Mouse (Mus musculus): ENCODE measurements at regions not wholly inside any gene's neighbourhood (a gene's known extent, or its start where the extent isn't known, plus 50 kb on each side); places are given as distances from the start of the nearest gene placed in this dataset.
A peak's percentile ranks its signal among the peaks of the same experiment; 100 is the strongest.

GRCm38 (mm10) chr3:60698189-60698588, 225.6 kb downstream of the Mbnl1 start:
- DNase-seq (ENCODE audit: extremely low read depth, low read depth): no peak

DNA sequence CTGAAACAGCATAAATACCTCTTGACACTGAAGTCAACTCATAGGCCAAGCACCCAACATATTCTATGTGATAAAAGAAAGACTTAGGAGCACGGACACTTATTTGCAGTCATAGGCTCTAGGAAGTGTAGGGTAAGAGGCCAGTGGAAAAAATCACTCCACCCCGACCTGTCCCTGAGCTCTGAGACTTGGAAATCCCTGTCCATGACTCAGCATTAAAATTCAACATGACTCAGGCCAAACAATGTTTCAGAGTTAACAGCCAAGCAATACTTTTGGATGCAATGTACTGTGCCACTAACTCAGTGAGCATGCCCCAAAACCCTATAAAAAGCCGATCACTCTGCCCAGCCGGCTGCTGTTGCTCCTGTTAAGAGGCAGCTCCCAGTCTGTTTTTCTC, 234.5 kb downstream of the Mbnl1 start:
- no peak for DNase-seq (ENCODE audit: extremely low read depth, low read depth)

DNA sequence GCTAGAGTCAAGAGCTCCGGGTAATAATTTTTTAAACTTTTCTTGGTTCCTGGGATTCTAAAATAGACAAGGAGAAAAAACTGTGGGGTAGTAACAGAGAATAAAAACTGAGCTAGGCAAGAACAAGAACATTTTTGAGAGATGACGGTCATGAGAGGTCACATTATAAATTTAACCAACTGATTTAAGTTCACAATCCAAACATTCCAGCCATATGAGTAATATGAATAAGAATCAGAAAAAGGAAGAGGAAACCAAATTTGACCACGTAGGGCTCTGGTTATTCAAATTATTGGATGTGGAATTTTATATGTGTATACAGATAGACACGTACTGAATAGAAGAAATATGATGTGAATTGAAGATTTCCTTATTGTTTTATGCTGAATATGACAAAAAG, 240.3 kb downstream of the Mbnl1 start:
- DNase-seq (ENCODE audit: extremely low read depth, low read depth): no peak

GRCm38 (mm10) chr3:60720322-60720721, 247.7 kb downstream of the Mbnl1 start:
- no peak for DNase-seq (ENCODE audit: extremely low read depth, low read depth)

DNA sequence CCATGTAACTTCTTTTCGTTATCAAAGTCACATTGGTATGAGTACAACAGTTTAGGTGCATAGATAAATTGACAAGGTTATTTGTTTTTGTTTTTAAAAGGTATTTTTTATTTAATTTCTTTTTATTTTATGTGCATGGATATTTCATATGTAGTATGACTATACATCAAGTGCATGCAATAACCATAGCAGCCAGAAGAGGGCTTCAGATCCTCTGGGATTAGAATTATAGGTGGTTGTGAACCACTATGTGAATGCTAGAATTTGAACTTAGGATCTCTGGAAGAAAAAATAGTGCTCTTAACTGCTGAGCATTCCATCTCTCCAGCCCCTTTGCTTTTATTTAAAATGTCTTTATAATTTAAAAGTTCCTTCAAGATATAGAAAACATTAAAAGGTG, 258.7 kb downstream of the Mbnl1 start:
- no peak for DNase-seq (ENCODE audit: extremely low read depth, low read depth)

DNA sequence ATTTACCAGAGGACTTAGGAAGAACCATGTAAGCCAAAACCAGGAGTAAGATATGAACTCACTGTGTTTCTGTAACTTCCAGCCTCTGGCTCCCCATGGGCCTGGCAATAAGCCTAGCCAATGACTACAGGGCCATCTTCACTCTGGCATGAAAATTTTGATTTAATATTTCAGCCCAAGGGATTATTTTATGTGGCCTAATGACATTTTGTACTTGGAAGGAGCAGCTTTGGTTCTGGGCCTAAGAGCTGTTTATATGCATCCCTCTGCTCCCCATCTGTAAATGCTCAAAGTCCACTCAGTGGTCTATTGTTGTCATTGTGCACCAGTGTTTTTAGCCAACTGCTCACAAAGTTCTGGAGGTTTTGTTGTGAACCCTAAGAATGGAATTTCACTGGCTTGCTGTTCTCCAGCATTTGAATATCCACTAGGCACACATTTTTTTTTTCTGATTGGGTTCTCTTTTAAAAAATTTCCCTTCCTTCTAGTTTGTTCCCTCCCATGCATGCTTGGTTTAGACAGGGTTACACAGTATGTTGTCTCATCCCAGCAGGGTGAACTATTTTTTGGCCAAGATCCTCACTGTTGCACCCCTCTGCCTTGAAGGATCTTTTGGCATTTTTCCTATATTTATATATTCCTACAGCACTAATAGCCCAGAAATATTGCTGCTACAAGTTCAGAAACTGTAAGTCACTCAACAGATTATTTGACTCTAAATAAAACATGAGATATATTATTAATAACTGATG, 261.9 kb upstream of the P2ry1 start:
- DNase-seq (ENCODE audit: extremely low read depth, low read depth): no peak

DNA sequence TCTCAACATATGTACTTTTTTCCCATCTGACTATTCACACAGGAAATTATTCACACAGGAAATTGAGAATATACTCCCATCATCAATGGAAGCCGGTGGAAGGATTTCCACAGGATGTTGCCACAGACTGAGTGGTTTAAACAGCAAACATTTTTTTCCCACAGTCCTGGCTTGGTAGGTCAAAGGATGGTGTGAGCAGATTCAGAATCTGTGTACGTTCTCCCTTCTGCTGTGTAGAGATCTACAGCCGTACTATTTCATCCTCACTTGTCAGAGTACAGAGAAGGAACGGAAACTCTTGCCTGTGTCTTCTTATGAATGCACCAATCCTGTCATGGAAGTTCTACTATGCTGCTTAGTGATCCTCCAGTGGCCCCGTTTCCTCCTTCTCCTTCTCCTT, 261.2 kb upstream of the P2ry1 start:
- no peak for DNase-seq (ENCODE audit: extremely low read depth, low read depth)

- DNase-seq (ENCODE audit: extremely low read depth, low read depth): no peak
These were observed 260.4 kb upstream of the P2ry1 start for GRCm38 (mm10) chr3:60742232-60742631.

GRCm38 (mm10) chr3:60745075-60745474, 257.5 kb upstream of the P2ry1 start:
- no peak for DNase-seq (ENCODE audit: extremely low read depth, low read depth)

- no peak for DNase-seq (ENCODE audit: extremely low read depth, low read depth)
These were observed 244.0 kb upstream of the P2ry1 start for GRCm38 (mm10) chr3:60758568-60758967.

DNA sequence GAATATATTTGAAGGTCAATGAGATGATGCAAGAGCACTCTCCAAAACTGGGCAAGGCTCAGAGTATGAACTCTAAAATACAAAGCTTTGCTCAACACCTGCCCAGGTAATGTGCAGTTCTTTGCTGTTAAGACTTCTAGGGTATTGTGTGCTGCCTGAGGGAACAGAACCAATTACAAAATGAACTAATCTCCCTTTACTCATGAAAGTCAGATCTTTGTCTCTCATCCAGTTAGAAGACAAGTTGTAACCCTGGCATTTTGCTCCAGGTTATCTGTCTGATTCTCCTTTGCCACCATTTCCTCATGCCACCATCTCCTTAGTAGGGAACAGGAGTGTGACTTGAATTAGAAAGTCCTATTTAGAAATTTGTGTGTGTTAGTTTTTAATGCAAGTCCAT, 243.5 kb upstream of the P2ry1 start:
- no peak for DNase-seq (ENCODE audit: extremely low read depth, low read depth)

GRCm38 (mm10) chr3:60762874-60763273, 239.7 kb upstream of the P2ry1 start:
- DNase-seq (ENCODE audit: extremely low read depth, low read depth): peak; percentile 43

DNA sequence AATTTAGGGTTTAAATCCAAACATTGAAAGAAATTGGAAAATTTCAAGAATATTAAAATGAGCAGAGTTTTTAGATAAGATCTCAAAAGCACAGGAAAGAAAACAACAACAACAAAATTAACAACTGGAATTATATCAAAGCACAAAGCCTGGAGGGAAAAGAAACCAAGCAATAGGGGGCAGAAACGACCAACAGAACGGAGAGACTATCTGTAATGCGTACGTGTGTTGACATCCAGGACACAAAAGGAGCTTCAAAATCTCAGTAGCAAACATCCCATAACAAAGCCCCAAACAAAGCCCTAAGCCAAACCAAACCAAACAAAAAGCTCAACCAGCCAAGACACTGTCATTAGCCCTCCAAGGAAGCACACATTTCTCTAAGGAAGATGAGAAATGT, 237.5 kb upstream of the P2ry1 start:
- no peak for DNase-seq (ENCODE audit: extremely low read depth, low read depth)

GRCm38 (mm10) chr3:60768996-60769395, 233.6 kb upstream of the P2ry1 start:
- no peak for DNase-seq (ENCODE audit: extremely low read depth, low read depth)

DNA sequence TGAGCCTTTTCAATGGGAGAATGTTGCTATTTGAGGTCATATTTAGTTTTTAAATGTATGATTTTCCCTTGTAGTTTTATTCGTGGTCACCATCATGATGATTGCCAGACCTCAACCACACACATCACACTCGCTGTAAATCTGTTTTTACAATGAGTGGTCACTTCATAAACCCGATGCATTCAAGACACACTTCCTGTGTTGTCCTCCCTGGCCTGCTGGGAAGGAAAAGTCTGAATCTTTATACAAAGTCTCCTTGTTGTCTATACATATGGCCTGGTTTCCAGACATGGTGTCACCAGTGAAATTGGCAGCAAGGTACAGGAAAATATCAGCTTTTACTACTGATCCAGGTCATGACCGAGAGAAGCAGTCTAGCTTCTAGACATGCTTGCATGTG, 230.7 kb upstream of the P2ry1 start:
- DNase-seq (ENCODE audit: extremely low read depth, low read depth): no peak

DNA sequence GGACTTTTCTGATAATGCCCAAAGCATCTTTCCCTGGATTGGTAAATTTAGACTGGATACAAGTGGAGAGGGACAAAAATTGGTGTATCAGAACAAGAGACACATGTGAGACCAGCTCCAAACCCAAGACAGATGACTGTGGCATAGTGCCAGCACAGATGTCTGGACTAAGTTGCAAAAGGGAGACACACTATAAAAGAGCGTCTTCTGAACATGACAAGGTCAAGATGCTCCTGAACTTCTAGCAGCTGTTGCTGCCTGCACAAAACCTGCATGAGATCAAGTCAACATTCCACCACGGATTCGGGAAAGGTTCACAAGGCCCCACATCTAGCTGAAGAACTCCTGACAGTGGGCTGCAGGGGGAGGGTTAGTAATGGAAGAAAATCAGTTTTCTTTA, 229.2 kb upstream of the P2ry1 start:
- no peak for DNase-seq (ENCODE audit: extremely low read depth, low read depth)

- peak; percentile 98 for DNase-seq (ENCODE audit: extremely low read depth, low read depth)
These were observed 217.3 kb upstream of the P2ry1 start for GRCm38 (mm10) chr3:60785137-60785875.

DNA sequence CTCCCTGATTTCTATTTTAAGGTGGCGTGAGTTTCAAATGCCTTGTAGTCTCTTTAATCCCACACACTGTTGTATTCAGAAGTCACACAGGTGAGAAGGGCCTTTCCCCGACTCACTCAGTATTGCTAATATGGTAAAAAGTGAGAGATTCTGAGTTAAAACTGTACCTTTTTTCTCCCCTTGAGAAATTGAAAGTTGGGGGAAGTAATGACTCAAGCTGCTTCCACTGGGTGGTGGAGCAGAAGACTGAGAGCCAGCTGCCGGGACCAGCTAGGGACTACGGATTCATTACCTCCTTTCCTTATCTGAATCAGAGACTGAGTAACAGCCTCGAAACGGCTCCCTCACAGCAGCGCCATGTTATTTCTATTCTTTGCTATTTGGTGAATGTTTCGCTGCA, 214.6 kb upstream of the P2ry1 start:
- no peak for DNase-seq (ENCODE audit: extremely low read depth, low read depth)

GRCm38 (mm10) chr3:60789441-60789840, 213.2 kb upstream of the P2ry1 start:
- no peak for DNase-seq (ENCODE audit: extremely low read depth, low read depth)

- no peak for DNase-seq (ENCODE audit: extremely low read depth, low read depth)
These were observed 210.4 kb upstream of the P2ry1 start for GRCm38 (mm10) chr3:60792166-60792565.

- DNase-seq (ENCODE audit: extremely low read depth, low read depth): no peak
These were observed 206.4 kb upstream of the P2ry1 start for GRCm38 (mm10) chr3:60796207-60796606.

- no peak for DNase-seq (ENCODE audit: extremely low read depth, low read depth)
These were observed 204.8 kb upstream of the P2ry1 start for GRCm38 (mm10) chr3:60797808-60798207.

GRCm38 (mm10) chr3:60798461-60798860, 204.1 kb upstream of the P2ry1 start:
- DNase-seq (ENCODE audit: extremely low read depth, low read depth): no peak
